Mouse (Mus musculus): ENCODE measurements around the gene Arpc2. TPM values are rescaled to one million over a fixed set of nuclear protein-coding genes. Genes with fewer than 3 reads are reported as not detected.
A peak's percentile ranks its signal among the peaks of the same experiment; 100 is the strongest.

The Arpc2 gene
- polyA plus RNA-seq, 1 experiment from 2014 or later = 475 TPM

GRCm38 (mm10) chr1:74207906-74208305 lies 28.0 kb upstream of the Arpc2 start:
- Histone ChIP-seq H3K36me3 (no peaks in the 10 kb centered on the region), H3K4me3 (no peak overlapping the region), H3K27me3 (ENCODE audit: insufficient read depth, poor library complexity, severe bottlenecking) (no peaks in the 10 kb centered on the region), H3K9me3 (no peaks in the 10 kb centered on the region), H3K4me1 (no peaks in the 10 kb centered on the region), H3K27ac (no peak overlapping the region)
- 80% methylated on average over 9 of the region's 9 CpGs for WGBS
- no peak for DNase-seq (ENCODE audit: low spot score)

GRCm38 (mm10) chr1:74208941-74209340 lies 26.9 kb upstream of the Arpc2 start:
- no peak for DNase-seq (ENCODE audit: low spot score)
- H3K9me3 ChIP-seq = no peaks in the 10 kb centered on the region
- no peak overlapping the region for H3K27ac ChIP-seq
- H3K4me1 ChIP-seq = no peaks in the 10 kb centered on the region
- no peaks in the 10 kb centered on the region for H3K36me3 ChIP-seq
- WGBS = 86% methylated on average over 8 of the region's 8 CpGs
- no peak overlapping the region for H3K4me3 ChIP-seq
- no peaks in the 10 kb centered on the region for H3K27me3 ChIP-seq (ENCODE audit: insufficient read depth, poor library complexity, severe bottlenecking)

DNA sequence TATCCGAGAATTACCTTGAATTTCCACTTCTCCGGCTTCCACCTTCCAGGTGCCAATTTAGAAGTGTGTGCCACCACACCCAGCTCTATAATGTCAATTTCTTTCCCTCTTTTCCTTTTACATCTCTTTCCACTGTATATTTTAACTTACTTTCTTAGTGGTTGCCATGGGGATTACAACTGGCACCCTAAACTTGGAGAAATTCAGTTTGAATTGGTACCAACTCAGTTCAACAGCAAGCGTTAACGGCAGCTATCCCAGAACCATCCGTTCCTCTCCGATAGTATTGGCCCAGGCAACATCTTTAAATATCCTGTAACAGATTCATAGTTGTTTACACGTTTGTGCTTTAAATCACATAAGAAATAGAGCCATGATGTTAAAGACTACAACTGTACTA lies 16.0 kb upstream of the Arpc2 start:
- no peaks in the 10 kb centered on the region for H3K36me3 ChIP-seq
- H3K4me3 ChIP-seq = no peak overlapping the region
- 85% methylated on average over 7 of the region's 7 CpGs for WGBS
- no peaks in the 10 kb centered on the region for H3K4me1 ChIP-seq
- no peak overlapping the region for H3K27ac ChIP-seq
- no peaks in the 10 kb centered on the region for H3K27me3 ChIP-seq (ENCODE audit: insufficient read depth, poor library complexity, severe bottlenecking)
- DNase-seq (ENCODE audit: low spot score) = no peak
- H3K9me3 ChIP-seq = no peaks in the 10 kb centered on the region

- no peak overlapping the region for H3K4me3 ChIP-seq
- H3K9me3 ChIP-seq = no peaks in the 10 kb centered on the region
- no peak for DNase-seq (ENCODE audit: low spot score)
- no peaks in the 10 kb centered on the region for H3K27me3 ChIP-seq (ENCODE audit: insufficient read depth, poor library complexity, severe bottlenecking)
- no peaks in the 10 kb centered on the region for H3K36me3 ChIP-seq
- WGBS = 59% methylated on average over 7 of the region's 7 CpGs
- no peaks in the 10 kb centered on the region for H3K4me1 ChIP-seq
- H3K27ac ChIP-seq = peak overlapping the region; percentile 42; the same call in 1 of the 2 replicates
These were observed 8.6 kb upstream of the Arpc2 start for GRCm38 (mm10) chr1:74227317-74227716.

- H3K27ac ChIP-seq = no peak overlapping the region
- 71% methylated on average over 2 of the region's 2 CpGs for WGBS
- H3K36me3 ChIP-seq = no peaks in the 10 kb centered on the region
- no peaks in the 10 kb centered on the region for H3K27me3 ChIP-seq (ENCODE audit: insufficient read depth, poor library complexity, severe bottlenecking)
- H3K4me3 ChIP-seq = no peak overlapping the region
- H3K4me1 ChIP-seq = no peaks in the 10 kb centered on the region
- H3K9me3 ChIP-seq = no peaks in the 10 kb centered on the region
- no peak for DNase-seq (ENCODE audit: low spot score)
These were observed 5.9 kb upstream of the Arpc2 start for GRCm38 (mm10) chr1:74229942-74230341.

DNA sequence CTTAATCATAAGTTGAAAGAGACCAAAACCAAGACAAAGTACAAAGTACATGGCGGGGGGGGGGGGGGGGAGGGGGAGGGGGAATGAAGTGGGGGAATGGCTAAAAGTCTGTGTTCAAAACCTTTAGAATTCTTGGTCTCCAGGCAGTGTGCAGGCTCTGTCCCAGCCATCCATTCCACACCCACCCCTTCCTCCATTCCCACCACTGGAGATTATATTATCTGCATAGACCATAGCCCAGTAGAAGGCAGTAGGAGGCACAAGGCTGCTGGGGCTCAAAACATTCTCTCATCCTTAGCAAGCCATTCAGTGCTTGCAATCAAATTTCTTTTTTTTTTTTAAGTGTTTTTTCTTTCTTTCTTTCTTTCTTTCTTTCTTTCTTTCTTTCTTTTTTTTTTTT lies 4.9 kb upstream of the Arpc2 start:
- H3K4me1 ChIP-seq = no peaks in the 10 kb centered on the region
- H3K27ac ChIP-seq = no peak overlapping the region
- DNase-seq (ENCODE audit: low spot score) = no peak
- 60% methylated on average over 1 of the region's 1 CpGs for WGBS
- no peaks in the 10 kb centered on the region for H3K27me3 ChIP-seq (ENCODE audit: insufficient read depth, poor library complexity, severe bottlenecking)
- no peaks in the 10 kb centered on the region for H3K9me3 ChIP-seq
- no peaks in the 10 kb centered on the region for H3K36me3 ChIP-seq
- H3K4me3 ChIP-seq = no peak overlapping the region

GRCm38 (mm10) chr1:74236590-74237317 lies 870 bp downstream of the Arpc2 start:
- Histone ChIP-seq H3K4me3 (peak overlapping the region; percentile 80), H3K9me3 (no peaks in the 10 kb centered on the region), H3K4me1 (peaks cover 37% of the 10 kb centered on the region), H3K36me3 (no peaks in the 10 kb centered on the region), H3K27me3 (ENCODE audit: insufficient read depth, poor library complexity, severe bottlenecking) (no peaks in the 10 kb centered on the region), H3K27ac (peak overlapping the region; percentile 96)
- WGBS = 0% methylated on average over 54 of the region's 57 CpGs
- peak; percentile 88 for DNase-seq (ENCODE audit: low spot score)

- no peaks in the 10 kb centered on the region for H3K27me3 ChIP-seq (ENCODE audit: insufficient read depth, poor library complexity, severe bottlenecking)
- peaks cover 37% of the 10 kb centered on the region for H3K4me1 ChIP-seq
- H3K27ac ChIP-seq = peak overlapping the region; percentile 96; the same call in 1 of the 2 replicates
- no peaks in the 10 kb centered on the region for H3K9me3 ChIP-seq
- no peak for DNase-seq (ENCODE audit: low spot score)
- H3K4me3 ChIP-seq = peak overlapping the region; percentile 80
- 40% methylated on average over 5 of the region's 5 CpGs for WGBS
- H3K36me3 ChIP-seq = no peaks in the 10 kb centered on the region
These were observed 1.8 kb downstream of the Arpc2 start for GRCm38 (mm10) chr1:74237671-74238070.

DNA sequence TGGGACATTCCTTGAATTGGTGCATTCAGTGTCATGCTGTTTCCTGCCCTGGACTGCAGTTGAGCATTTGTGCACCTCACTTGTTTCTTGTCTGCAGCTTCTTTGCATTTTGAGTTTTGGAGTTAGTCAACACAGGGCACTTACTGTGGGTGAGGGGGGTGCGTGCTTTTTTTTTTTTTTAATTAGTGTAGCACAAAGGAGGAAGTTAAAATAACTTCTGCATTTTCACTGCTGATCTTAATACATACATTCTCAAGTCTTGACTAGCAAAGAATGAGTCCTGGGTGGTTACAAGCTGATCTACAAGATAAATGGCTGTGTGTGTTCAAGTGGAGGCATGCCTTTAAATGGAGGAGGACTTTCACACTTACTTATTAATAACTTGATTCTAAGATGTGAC lies 2.3 kb downstream of the Arpc2 start:
- Histone ChIP-seq H3K36me3 (no peaks in the 10 kb centered on the region), H3K4me3 (peak overlapping the region; percentile 80), H3K4me1 (peaks cover 37% of the 10 kb centered on the region), H3K27ac (0 out of 2 replicates have a peak overlapping the region, but pooled peaks have one; percentile 96), H3K9me3 (no peaks in the 10 kb centered on the region), H3K27me3 (ENCODE audit: insufficient read depth, poor library complexity, severe bottlenecking) (no peaks in the 10 kb centered on the region)
- DNase-seq (ENCODE audit: low spot score) = no peak
- 62% methylated on average over 1 of the region's 1 CpGs for WGBS

- Histone ChIP-seq H3K4me1 (peaks cover 46% of the 10 kb centered on the region), H3K27me3 (ENCODE audit: insufficient read depth, poor library complexity, severe bottlenecking) (no peaks in the 10 kb centered on the region), H3K4me3 (peak overlapping the region; percentile 80), H3K36me3 (no peaks in the 10 kb centered on the region), H3K9me3 (no peaks in the 10 kb centered on the region), H3K27ac (peak overlapping the region; percentile 72; the same call in 1 of the 2 replicates)
- 16% methylated on average over 7 of the region's 7 CpGs for whole genome bisulfite sequencing
- no peak for DNase-seq (ENCODE audit: low spot score)
These were observed 3.3 kb downstream of the Arpc2 start for GRCm38 (mm10) chr1:74239162-74239561.

DNA sequence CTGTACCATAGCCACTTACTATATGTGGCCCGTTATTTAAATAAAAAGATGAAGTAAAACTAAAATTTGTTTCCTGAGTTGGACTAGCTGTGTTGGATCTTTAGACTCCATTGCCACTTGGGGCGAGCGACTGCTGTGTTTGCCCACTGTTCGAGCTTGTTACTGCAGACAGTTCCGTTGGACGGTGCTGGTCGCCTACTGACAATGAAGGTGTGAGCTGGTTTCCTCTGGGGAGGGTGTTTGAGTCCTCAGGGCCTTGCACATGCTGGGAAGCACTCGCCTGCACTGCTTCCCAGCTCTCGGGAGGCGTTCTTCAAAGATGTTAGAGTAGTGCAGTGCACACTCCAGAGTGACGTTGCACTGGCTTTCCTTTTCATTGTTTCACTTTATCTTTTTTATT lies 3.7 kb downstream of the Arpc2 start:
- DNase-seq (ENCODE audit: low spot score) = no peak
- Histone ChIP-seq H3K4me3 (peak overlapping the region; percentile 80), H3K4me1 (peaks cover 50% of the 10 kb centered on the region), H3K9me3 (no peaks in the 10 kb centered on the region), H3K27ac (peak overlapping the region; percentile 72), H3K36me3 (no peaks in the 10 kb centered on the region), H3K27me3 (ENCODE audit: insufficient read depth, poor library complexity, severe bottlenecking) (no peaks in the 10 kb centered on the region)
- 31% methylated on average over 11 of the region's 11 CpGs for WGBS

GRCm38 (mm10) chr1:74240311-74240710 lies 4.4 kb downstream of the Arpc2 start:
- Histone ChIP-seq H3K9me3 (no peaks in the 10 kb centered on the region), H3K4me3 (0 out of 2 replicates have a peak overlapping the region, but pooled peaks have one; percentile 31), H3K27ac (peak overlapping the region; percentile 72; the same call in 1 of the 2 replicates), H3K36me3 (no peaks in the 10 kb centered on the region), H3K27me3 (ENCODE audit: insufficient read depth, poor library complexity, severe bottlenecking) (no peaks in the 10 kb centered on the region), H3K4me1 (peaks cover 56% of the 10 kb centered on the region)
- 42% methylated on average over 6 of the region's 6 CpGs for WGBS
- DNase-seq (ENCODE audit: low spot score) = no peak

DNA sequence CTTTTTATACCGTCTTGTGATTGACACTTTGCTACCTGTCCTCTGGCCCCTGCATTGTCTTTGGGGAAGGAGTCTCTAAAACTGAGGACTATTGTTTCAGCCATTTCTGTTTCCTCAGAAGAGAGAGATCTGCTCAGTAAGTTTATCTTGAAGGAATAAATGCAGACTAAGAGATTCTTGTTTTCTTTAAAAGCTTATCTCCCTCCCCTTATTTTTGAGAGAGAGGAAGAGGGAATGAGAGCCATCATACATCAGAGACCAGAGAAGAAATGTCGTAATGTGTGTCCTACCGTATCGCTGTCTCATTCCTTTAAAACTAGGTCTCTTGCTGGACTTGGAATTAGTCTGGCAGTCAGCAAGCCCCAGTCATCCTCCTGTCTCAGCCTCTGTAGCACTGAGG lies 4.9 kb downstream of the Arpc2 start:
- no peaks in the 10 kb centered on the region for H3K9me3 ChIP-seq
- no peak for DNase-seq (ENCODE audit: low spot score)
- WGBS = 60% methylated on average over 4 of the region's 4 CpGs
- H3K27me3 ChIP-seq (ENCODE audit: insufficient read depth, poor library complexity, severe bottlenecking) = no peaks in the 10 kb centered on the region
- H3K4me1 ChIP-seq = peaks cover 57% of the 10 kb centered on the region
- H3K36me3 ChIP-seq = peaks cover 1% of the 10 kb centered on the region; the same call in 1 of the 2 replicates
- H3K27ac ChIP-seq = peak overlapping the region; percentile 72; the same call in 1 of the 2 replicates
- no peak overlapping the region for H3K4me3 ChIP-seq
